Mouse (Mus musculus) hindbrain, embryonic 14.5 days (tissue): ENCODE results near the gene Srebf1. TPM values are rescaled to one million over a fixed set of nuclear protein-coding genes. Genes with fewer than 3 reads are reported as not detected.

Experiments used
- ATAC-seq: fragments of 200-750 bp; cut with Nextera tagmentation; 2 replicates; pipeline ENCODE4 v1.8.0; 2017; ENCODE audit warnings: moderate number of reproducible peaks, mild to moderate bottlenecking, moderate TSS enrichment, moderate library complexity; ENCODE audit not compliant: low FRiP score
- DNase-seq: peaks from one replicate; pipeline ENCODE4 v3.0.0-alpha.2; 2015; ENCODE audit warnings: low spot score
- H3K27ac ChIP-seq: fragments of 300-500 bp; sonication (generic); 2 replicates; pipeline ENCODE4 v1.5.1; 2014; ENCODE audit warnings: mild to moderate bottlenecking, moderate library complexity
- H3K27me3 ChIP-seq: fragments of 300-500 bp; sonication (generic); 2 replicates; pipeline ENCODE4 v1.6.1; 2014; ENCODE audit warnings: mild to moderate bottlenecking, low read length, mixed read lengths; ENCODE audit not compliant: control insufficient read depth, insufficient read depth
- H3K36me3 ChIP-seq: fragments of 300-500 bp; sonication (generic); replicated peaks from 2 replicates; pipeline ENCODE4 v1.6.1; 2014; ENCODE audit not compliant: control insufficient read depth, insufficient read depth
- H3K4me1 ChIP-seq: fragments of 300-500 bp; sonication (generic); replicated peaks from 2 replicates; pipeline ENCODE4 v1.6.1; 2014; ENCODE audit warnings: antibody characterized with exemption, low read length, mixed read lengths; ENCODE audit not compliant: control insufficient read depth, insufficient read depth
- H3K4me2 ChIP-seq: fragments of 300-500 bp; sonication (generic); replicated peaks from 2 replicates; pipeline ENCODE4 v1.6.1; 2014; ENCODE audit warnings: mild to moderate bottlenecking, moderate library complexity
- H3K4me3 ChIP-seq: fragments of 300-500 bp; sonication (generic); replicated peaks from 2 replicates; pipeline ENCODE4 v1.5.1; 2014; ENCODE audit warnings: mild to moderate bottlenecking, low read length
- H3K9ac ChIP-seq: fragments of 300-500 bp; sonication (generic); 2 replicates; pipeline ENCODE4 v1.6.1; 2014
- H3K9me3 ChIP-seq: fragments of 300-500 bp; sonication (generic); 2 replicates; pipeline ENCODE4 v1.6.1; 2016; ENCODE audit warnings: low read length; ENCODE audit not compliant: control insufficient read depth
- WGBS: fragments of 180-500 bp; shearing (Covaris S2); extraction: QIAGEN DNeasy Blood & Tissue Kit; methylation state at CpG from one replicate; pipeline ENCODE4 v1.1.7; 2014; 5-methylcytosine and 5-hydroxymethylcytosine counted together
- polyA plus RNA-seq: library from polyadenylated mRNA; unstranded; fragments of >200 nt; fragmentation: Nextera tagmentation; extraction: Ambion mirVana; gene quantifications from 2 replicates; pipeline ENCODE4 v1.2.1, GENCODE M21; 2014

Srebf1 gene
- polyA plus RNA-seq, 1 experiment from 2014 or later: 37.3 TPM

GRCm38 (mm10) chr11:60246077-60246476, 23.7 kb upstream of the Srebf1 start:
- Histone ChIP-seq H3K9ac (no peak overlapping the region), H3K4me2 (no peak overlapping the region), H3K27ac (no peak overlapping the region), H3K36me3 (peaks cover 44% of the 10 kb centered on the region), H3K27me3 (no peaks in the 10 kb centered on the region), H3K4me1 (0 out of 2 replicates have a peak, but pooled peaks cover 10% of the 10 kb centered on the region), H3K9me3 (no peaks in the 10 kb centered on the region), H3K4me3 (no peak overlapping the region)
- no peak for ATAC-seq
- DNase-seq: no peak

GRCm38 (mm10) chr11:60244503-60245143, 22.2 kb upstream of the Srebf1 start:
- Histone ChIP-seq H3K27ac (no peak overlapping the region), H3K9me3 (no peaks in the 10 kb centered on the region), H3K4me3 (no peak overlapping the region), H3K9ac (no peak overlapping the region), H3K36me3 (peaks cover 58% of the 10 kb centered on the region), H3K4me1 (0 out of 2 replicates have a peak, but pooled peaks cover 10% of the 10 kb centered on the region), H3K4me2 (no peak overlapping the region), H3K27me3 (no peaks in the 10 kb centered on the region)
- 73% methylated on average over 11 of the region's 11 CpGs for WGBS
- ATAC-seq (no peak), DNase-seq (no peak)

GRCm38 (mm10) chr11:60240509-60240908, 18.1 kb upstream of the Srebf1 start:
- WGBS: 89% methylated on average over 4 of the region's 4 CpGs
- H3K27ac ChIP-seq: no peak overlapping the region

GRCm38 (mm10) chr11:60235351-60235750, 13.0 kb upstream of the Srebf1 start:
- peaks cover 25% of the 10 kb centered on the region for H3K36me3 ChIP-seq
- H3K27me3 ChIP-seq: no peaks in the 10 kb centered on the region
- no peak overlapping the region for H3K9ac ChIP-seq
- DNase-seq (no peak), ATAC-seq (no peak)
- H3K4me3 ChIP-seq: no peak overlapping the region
- no peak overlapping the region for H3K4me2 ChIP-seq
- H3K9me3 ChIP-seq: no peaks in the 10 kb centered on the region
- H3K27ac ChIP-seq: no peak overlapping the region
- no peaks in the 10 kb centered on the region; the same call in 1 of the 2 replicates for H3K4me1 ChIP-seq
- 88% methylated on average over 5 of the region's 5 CpGs for WGBS

More at GRCm38 (mm10) chr11:60240509-60240908, 18.1 kb upstream of the Srebf1 start:
- ATAC-seq (no peak), DNase-seq (no peak)
- H3K4me3 ChIP-seq: no peak overlapping the region
- no peaks in the 10 kb centered on the region for H3K9me3 ChIP-seq
- H3K36me3 ChIP-seq: peaks cover 68% of the 10 kb centered on the region
- no peak overlapping the region for H3K4me2 ChIP-seq
- H3K4me1 ChIP-seq: no peaks in the 10 kb centered on the region
- H3K27me3 ChIP-seq: no peaks in the 10 kb centered on the region
- H3K9ac ChIP-seq: no peak overlapping the region

GRCm38 (mm10) chr11:60233235-60233634, 10.9 kb upstream of the Srebf1 start:
- no peak overlapping the region for H3K4me3 ChIP-seq
- ATAC-seq: no peak
- H3K4me1 ChIP-seq: no peaks in the 10 kb centered on the region; the same call in 1 of the 2 replicates
- no peaks in the 10 kb centered on the region for H3K9me3 ChIP-seq
- H3K4me2 ChIP-seq: no peak overlapping the region
- H3K9ac ChIP-seq: no peak overlapping the region
- peaks cover 24% of the 10 kb centered on the region for H3K36me3 ChIP-seq
- DNase-seq: no peak
- H3K27me3 ChIP-seq: no peaks in the 10 kb centered on the region
- 57% methylated on average over 8 of the region's 8 CpGs for whole genome bisulfite sequencing
- no peak overlapping the region for H3K27ac ChIP-seq

GRCm38 (mm10) chr11:60232441-60233058, 10.2 kb upstream of the Srebf1 start:
- ATAC-seq (no peak), DNase-seq (no peak)
- Histone ChIP-seq H3K4me3 (no peak overlapping the region), H3K4me1 (no peaks in the 10 kb centered on the region; the same call in 1 of the 2 replicates), H3K9me3 (no peaks in the 10 kb centered on the region), H3K9ac (no peak overlapping the region), H3K27me3 (no peaks in the 10 kb centered on the region), H3K4me2 (no peak overlapping the region), H3K27ac (no peak overlapping the region), H3K36me3 (peaks cover 20% of the 10 kb centered on the region)
- 81% methylated on average over 14 of the region's 14 CpGs for whole genome bisulfite sequencing

- DNase-seq: no peak
- ATAC-seq: no peak
- peaks cover 15% of the 10 kb centered on the region for H3K36me3 ChIP-seq
- H3K9ac ChIP-seq: no peak overlapping the region
- no peak overlapping the region for H3K27ac ChIP-seq
- no peaks in the 10 kb centered on the region for H3K27me3 ChIP-seq
- WGBS: 41% methylated on average over 4 of the region's 4 CpGs
- H3K4me2 ChIP-seq: no peak overlapping the region
- no peaks in the 10 kb centered on the region; the same call in 1 of the 2 replicates for H3K4me1 ChIP-seq
- H3K4me3 ChIP-seq: no peak overlapping the region
- H3K9me3 ChIP-seq: no peaks in the 10 kb centered on the region
These were observed 9.6 kb upstream of the Srebf1 start for GRCm38 (mm10) chr11:60231951-60232350.

GRCm38 (mm10) chr11:60231326-60231725, 8.9 kb upstream of the Srebf1 start:
- Histone ChIP-seq H3K4me1 (no peaks in the 10 kb centered on the region; the same call in 1 of the 2 replicates), H3K9me3 (no peaks in the 10 kb centered on the region), H3K4me2 (no peak overlapping the region), H3K4me3 (no peak overlapping the region), H3K9ac (no peak overlapping the region), H3K27ac (no peak overlapping the region), H3K27me3 (no peaks in the 10 kb centered on the region), H3K36me3 (peaks cover 9% of the 10 kb centered on the region; the same call in 1 of the 2 replicates)
- ATAC-seq (no peak), DNase-seq (no peak)
- 62% methylated on average over 3 of the region's 3 CpGs for WGBS

- Histone ChIP-seq H3K27me3 (no peaks in the 10 kb centered on the region), H3K9me3 (no peaks in the 10 kb centered on the region), H3K27ac (no peak overlapping the region), H3K4me1 (no peaks in the 10 kb centered on the region; the same call in 1 of the 2 replicates), H3K36me3 (peaks cover 9% of the 10 kb centered on the region; the same call in 1 of the 2 replicates), H3K4me2 (no peak overlapping the region), H3K9ac (no peak overlapping the region), H3K4me3 (no peak overlapping the region)
- DNase-seq: no peak
- WGBS: 92% methylated on average over 7 of the region's 7 CpGs
- ATAC-seq: no peak
These were observed 8.1 kb upstream of the Srebf1 start for GRCm38 (mm10) chr11:60230512-60230911.
